Mouse (Mus musculus) heart, adult 2 months (tissue): ENCODE results near the gene Ptprh. TPM values are rescaled to one million over a fixed set of nuclear protein-coding genes. Genes with fewer than 3 reads are reported as not detected.

Source experiments
- DNase-seq, 2 experiments: peaks; one replicate each; pipeline ENCODE4 v3.0.0; 2021
- H3K27ac ChIP-seq: fragments of 200-600 bp; 2 replicates; pipeline ENCODE4 v1.8.1; 2022
- H3K27me3 ChIP-seq: fragments of 200-500 bp; 2 replicates; pipeline ENCODE4 v1.6.1; 2012; ENCODE audit warnings: mild to moderate bottlenecking, low read length, inconsistent platforms, mixed read lengths; ENCODE audit not compliant: control insufficient read depth, insufficient read depth
- H3K36me3 ChIP-seq: fragments of 200-500 bp; 2 replicates; pipeline ENCODE4 v1.6.1; 2012; ENCODE audit warnings: low read length, inconsistent platforms; ENCODE audit not compliant: control insufficient read depth, insufficient read depth
- H3K4me1 ChIP-seq: fragments of 200-500 bp; 2 replicates; pipeline ENCODE4 v1.6.1; 2011; ENCODE audit warnings: low read length; ENCODE audit not compliant: control insufficient read depth, insufficient read depth
- H3K4me3 ChIP-seq: fragments of 200-600 bp; 2 replicates; pipeline ENCODE4 v1.8.1; 2022
- H3K79me2 ChIP-seq: fragments of 200-500 bp; replicated peaks from 2 replicates; pipeline ENCODE4 v1.6.1; 2012; ENCODE audit warnings: mild to moderate bottlenecking, inconsistent platforms, low read length, moderate library complexity, mixed read lengths; ENCODE audit not compliant: control insufficient read depth, insufficient read depth
- H3K9ac ChIP-seq: fragments of 200-500 bp; 2 replicates; pipeline ENCODE4 v1.6.1; 2012; ENCODE audit warnings: low read depth, mild to moderate bottlenecking, control low read depth, inconsistent platforms, low read length, mixed read lengths
- CTCF ChIP-seq: fragments of 200-600 bp; IDR thresholded peaks from 2 replicates; pipeline ENCODE4 v1.8.1; 2022; ENCODE audit warnings: antibody characterized with exemption, mild to moderate bottlenecking, moderate library complexity
- EP300 ChIP-seq: fragments of 200-500 bp; IDR thresholded peaks from 2 replicates; pipeline ENCODE4 v1.6.1; 2011; ENCODE audit warnings: low read depth, low read length, control low read depth; ENCODE audit not compliant: insufficient read depth
- POLR2A ChIP-seq: fragments of 200-500 bp; IDR thresholded peaks from 2 replicates; pipeline ENCODE4 v1.6.1; 2011; ENCODE audit warnings: mild to moderate bottlenecking, low read depth, low read length, control low read depth; ENCODE audit not compliant: insufficient read depth
- WGBS: fragments of 180-500 bp; shearing (Covaris S2); methylation state at CpG from one replicate; pipeline ENCODE4 v1.1.7; 2018; 5-methylcytosine and 5-hydroxymethylcytosine counted together
- intact Hi-C: fragments of 180-260 bp; cut with DNase I; formaldehyde crosslinking; loops from one replicate; pipeline ENCODE4 v1.15.1; 2025
- polyA plus RNA-seq: library from polyadenylated mRNA; depleted of rRNA; stranded (reverse); fragments of >200 nt; gene quantifications from 2 replicates; pipeline ENCODE4 v1.2.3, GENCODE M21; 2012
- total RNA-seq, 2 experiments: library from RNA; stranded (reverse); gene quantifications; 2 replicates each; pipeline ENCODE4 v1.2.3; 2021

Gene Ptprh
- total and polyA plus RNA-seq, 3 experiments: 0.06 TPM; not detected in 2

DNA sequence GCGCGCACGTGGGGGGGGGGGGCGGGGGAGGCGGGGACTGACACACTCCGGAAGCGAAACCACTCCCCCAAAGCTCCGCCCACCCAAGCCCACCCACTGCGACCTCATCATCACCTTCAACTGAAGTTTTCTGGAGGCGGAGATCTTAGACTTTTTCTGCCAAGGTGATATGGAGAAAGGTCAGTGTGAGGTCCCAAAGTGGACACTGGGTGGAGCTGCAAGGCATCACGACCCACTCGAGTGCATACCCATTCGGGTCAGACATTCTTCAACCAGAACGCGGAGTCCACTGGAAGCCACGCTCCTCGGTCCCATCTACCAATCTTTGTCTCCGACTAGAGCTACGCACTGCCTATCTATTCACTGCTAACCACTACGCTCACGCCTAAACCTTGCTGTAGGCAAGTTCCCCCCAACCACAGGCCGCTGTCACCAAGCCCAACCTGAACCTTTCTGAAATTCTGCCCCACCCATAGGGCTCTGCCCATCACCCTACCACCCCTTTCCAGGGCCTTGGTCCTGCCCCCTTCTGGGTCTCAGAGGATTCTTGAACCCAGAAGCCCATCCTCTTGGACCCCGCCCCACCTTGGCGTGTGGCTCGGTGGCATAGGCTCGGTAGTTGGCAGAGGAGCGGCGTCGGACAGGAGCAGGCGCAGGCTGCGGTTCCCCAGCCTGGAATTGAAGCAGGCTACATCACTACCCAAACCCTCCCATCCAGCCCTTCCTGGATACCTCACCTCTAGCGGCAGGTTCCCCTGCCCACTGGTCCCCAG, 82.4 kb downstream of the Ptprh start:
- DNase-seq: peak; percentile 53 to 66
- Histone ChIP-seq H3K27ac (peak overlapping the region; percentile 98), H3K27me3 (no peaks in the 10 kb centered on the region), H3K36me3 (no peaks in the 10 kb centered on the region), H3K9ac (peak overlapping the region; percentile 91), H3K4me3 (peak overlapping the region; percentile 60), H3K79me2 (no peaks in the 10 kb centered on the region), H3K4me1 (peaks cover 1% of the 10 kb centered on the region; the same call in 1 of the 2 replicates)
- TF ChIP-seq POLR2A (peak; percentile 94), CTCF (peak; percentile 40), EP300 (peak; percentile 93)
- WGBS: 27% methylated on average over 32 of the region's 32 CpGs
- intact Hi-C loops: no loop called here

DNA sequence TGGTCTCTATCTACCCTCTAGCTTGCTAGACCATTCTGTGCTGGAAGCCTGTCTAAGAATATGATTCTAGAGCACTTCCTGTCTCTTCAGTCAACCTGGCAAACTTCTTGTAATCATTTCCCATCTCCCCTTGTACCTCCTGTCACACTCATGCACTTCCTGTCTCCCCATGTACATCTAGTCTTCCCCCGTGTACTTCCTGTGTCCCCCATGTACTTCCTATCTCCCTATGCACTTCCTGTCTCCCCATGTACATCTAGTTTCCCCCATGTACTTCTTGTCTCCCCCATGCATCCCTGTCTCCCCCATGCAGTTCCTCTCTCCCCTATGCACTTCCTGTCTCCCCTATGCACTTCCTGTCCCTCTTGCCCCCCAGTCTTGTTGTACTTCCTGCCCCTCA, 85.4 kb downstream of the Ptprh start:
- intact Hi-C loops: no loop called here
- H3K4me3 ChIP-seq: peak overlapping the region; percentile 44
- 13% methylated on average over 1 of the region's 1 CpGs for WGBS
- DNase-seq: no peak
- no peaks in the 10 kb centered on the region for H3K79me2 ChIP-seq
- H3K4me1 ChIP-seq: peaks cover 4% of the 10 kb centered on the region; the same call in 1 of the 2 replicates
- no peaks in the 10 kb centered on the region for H3K36me3 ChIP-seq
- TF ChIP-seq POLR2A (no peak; the same call in 1 of the 2 replicates), EP300 (0 out of 2 replicates have a peak, but pooled peaks have one; percentile 33)
- H3K9ac ChIP-seq: peak overlapping the region; percentile 25
- no peaks in the 10 kb centered on the region for H3K27me3 ChIP-seq
- no peak overlapping the region; the same call in 1 of the 2 replicates for H3K27ac ChIP-seq

DNA sequence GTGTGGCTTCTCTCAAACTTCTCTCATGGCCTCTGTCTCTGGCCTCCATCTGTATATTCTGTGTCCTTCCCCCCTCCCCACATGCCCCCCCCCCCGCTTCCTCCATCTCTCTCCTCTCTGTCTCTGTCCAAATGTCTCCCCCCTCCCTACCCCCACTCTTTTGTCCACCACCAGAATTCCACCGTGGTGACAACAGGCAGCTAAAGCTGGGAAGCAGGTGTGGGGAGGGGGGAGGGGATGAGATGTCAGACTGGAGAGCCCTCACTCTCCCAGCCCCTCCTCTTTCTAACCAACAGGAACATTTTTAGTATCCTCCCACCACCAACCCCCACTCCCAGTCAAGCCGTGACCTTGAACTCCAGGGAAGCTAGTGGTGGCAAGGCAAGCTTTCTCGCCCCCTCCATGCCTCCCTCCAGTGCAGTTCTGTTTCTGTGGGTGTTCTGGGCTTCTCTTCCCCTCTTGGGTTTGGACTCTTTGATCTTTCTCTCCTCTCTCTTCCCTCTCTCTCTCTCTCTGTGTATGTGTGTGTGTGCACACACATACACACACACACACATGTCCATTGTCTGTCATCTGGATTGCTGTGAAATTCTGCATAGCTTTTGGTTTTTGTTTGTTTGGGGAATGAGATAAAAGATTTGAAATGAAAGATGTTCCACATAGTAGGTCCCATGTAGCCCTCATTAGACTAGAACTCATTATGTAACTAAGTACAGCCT, 87.3 kb downstream of the Ptprh start, which contains the start of gene Tnnt1:
TSS of gene Tnnt1 (minus strand) at position 51 of the 719 bp plus-strand sequence.
- no peaks in the 10 kb centered on the region for H3K79me2 ChIP-seq
- peak; percentile 51 to 64 for DNase-seq
- TF ChIP-seq CTCF: no peak
- peak; percentile 91; the same call in 1 of the 2 replicates for TF ChIP-seq EP300
- TF ChIP-seq POLR2A: peak; percentile 86
- peak within 1 kb of the TSS; percentile 22; the same call in 1 of the 2 replicates for H3K9ac ChIP-seq
- H3K27me3 ChIP-seq: no peaks in the 10 kb centered on the region
- peak within 1 kb of the TSS; percentile 53 for H3K27ac ChIP-seq
- intact Hi-C loops: no loop called here
- no peaks in the 10 kb centered on the region; the same call in 1 of the 2 replicates for H3K36me3 ChIP-seq
- peaks cover 8% of the 10 kb centered on the region for H3K4me1 ChIP-seq
- 30% methylated on average over 4 of the region's 4 CpGs for WGBS
- H3K4me3 ChIP-seq: no peak within 1 kb of the TSS

DNA sequence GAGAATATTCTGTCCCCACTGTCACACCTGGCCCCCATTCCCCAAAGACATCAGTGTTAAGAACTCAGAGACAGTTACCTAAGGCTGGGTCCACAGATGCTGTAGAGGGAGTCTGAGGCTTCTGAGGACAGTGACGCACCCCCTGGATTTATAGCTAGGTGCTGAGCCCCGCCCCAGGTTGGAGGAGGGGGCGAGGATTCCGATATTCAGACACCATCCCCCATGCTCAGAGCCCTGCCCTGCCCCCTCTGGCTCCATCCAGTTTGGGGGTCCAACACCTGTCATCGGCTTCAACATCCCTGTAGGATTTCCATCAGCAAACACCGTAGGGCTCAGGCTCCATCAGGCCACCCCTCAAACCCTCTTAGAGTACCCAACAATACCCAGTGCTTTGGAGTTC, 88.0 kb downstream of the Ptprh start:
- intact Hi-C loops: no loop called here
- H3K9ac ChIP-seq: no peak overlapping the region
- DNase-seq: no peak
- no peaks in the 10 kb centered on the region for H3K79me2 ChIP-seq
- H3K27ac ChIP-seq: peak overlapping the region; percentile 31
- peaks cover 10% of the 10 kb centered on the region for H3K4me1 ChIP-seq
- WGBS: 58% methylated on average over 6 of the region's 6 CpGs
- no peaks in the 10 kb centered on the region; the same call in 1 of the 2 replicates for H3K36me3 ChIP-seq
- no peak overlapping the region for H3K4me3 ChIP-seq
- H3K27me3 ChIP-seq: no peaks in the 10 kb centered on the region
- 0 out of 2 replicates have a peak, but pooled peaks have one; percentile 18 for TF ChIP-seq EP300
- TF ChIP-seq POLR2A: peak; percentile 88
- TF ChIP-seq CTCF: no peak

DNA sequence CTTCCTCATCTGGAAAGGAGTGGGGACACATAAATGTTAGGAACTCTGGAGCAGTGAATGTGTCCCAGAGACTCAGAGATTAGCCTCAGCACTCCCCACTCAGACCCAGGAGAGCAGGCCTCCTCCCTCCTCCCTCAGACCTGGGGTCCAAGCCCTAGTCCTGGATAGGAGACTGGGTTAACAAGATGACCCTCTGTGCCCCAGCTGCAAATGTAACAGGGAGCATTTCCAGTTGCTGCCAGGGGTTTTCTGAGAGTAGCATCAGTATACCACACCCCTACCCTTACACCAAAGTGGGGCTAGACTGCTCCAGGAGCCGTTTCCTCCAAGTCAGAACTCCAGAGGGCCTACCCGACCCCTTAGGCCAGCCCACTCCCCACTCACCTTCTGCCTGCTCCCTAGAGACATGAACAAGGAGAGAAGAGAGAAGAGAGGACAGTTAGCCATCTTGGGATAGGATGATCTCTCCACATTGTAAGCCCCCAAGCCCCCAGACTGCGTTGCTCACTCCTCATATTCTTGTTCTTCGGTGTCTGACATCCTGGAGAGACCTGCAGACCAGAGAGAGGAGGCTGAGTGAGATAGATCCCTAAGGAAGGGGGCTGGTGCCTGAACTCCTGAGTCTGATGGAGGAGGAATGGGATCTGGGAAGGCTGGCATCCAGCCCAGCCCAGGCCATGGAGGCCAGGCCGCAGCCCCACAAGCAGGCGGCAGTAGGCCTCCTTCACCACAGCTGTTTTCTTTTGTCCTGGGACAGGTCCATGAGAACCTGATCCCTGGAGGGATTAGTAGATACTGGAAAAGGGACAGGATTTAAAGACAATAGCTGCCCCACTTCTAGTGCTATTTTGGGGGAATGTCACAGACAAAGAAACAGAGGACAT, 89.8 kb downstream of the Ptprh start:
- H3K4me1 ChIP-seq: peaks cover 12% of the 10 kb centered on the region
- intact Hi-C loops: loop anchor here (5.0 kb wide), 1 partner anchor 37 kb away; no protein-coding TSS in a partner anchor
- DNase-seq: no peak

More for the DNA sequence above, 89.8 kb downstream of the Ptprh start:
- peak overlapping the region; percentile 12; the same call in 1 of the 2 replicates for H3K27ac ChIP-seq
- no peak overlapping the region for H3K4me3 ChIP-seq
- 38% methylated on average over 6 of the region's 6 CpGs for WGBS
- H3K9ac ChIP-seq: peak overlapping the region; percentile 39; the same call in 1 of the 2 replicates
- H3K27me3 ChIP-seq: no peaks in the 10 kb centered on the region
- TF ChIP-seq POLR2A (no peak), CTCF (no peak), EP300 (no peak)
- H3K36me3 ChIP-seq: no peaks in the 10 kb centered on the region; the same call in 1 of the 2 replicates
- no peaks in the 10 kb centered on the region for H3K79me2 ChIP-seq
